Mouse (Mus musculus): ENCODE results near the gene Klra8. TPM values are rescaled to one million over a fixed set of nuclear protein-coding genes. Genes with fewer than 3 reads are reported as not detected.
"Not testable (repeated sequence)": the region's sequence is repeated elsewhere in the genome, so short reads cannot be mapped to it uniquely, and the experiment has no call there.

Gene Klra8
- total RNA-seq (2015), result 6.4 and 7.7 TPM in 2 replicates
- 1.1 and 8.5 TPM in 2 replicates for total RNA-seq (2017)

GRCm38 (mm10) chr6:130129798-130130197 is at the start of gene Klra8:
TSS of gene Klra8 (minus strand) at chr6:130129898.
- not testable (repeated sequence) for ATAC-seq (ENCODE audit: poor library complexity, severe bottlenecking)

DNA sequence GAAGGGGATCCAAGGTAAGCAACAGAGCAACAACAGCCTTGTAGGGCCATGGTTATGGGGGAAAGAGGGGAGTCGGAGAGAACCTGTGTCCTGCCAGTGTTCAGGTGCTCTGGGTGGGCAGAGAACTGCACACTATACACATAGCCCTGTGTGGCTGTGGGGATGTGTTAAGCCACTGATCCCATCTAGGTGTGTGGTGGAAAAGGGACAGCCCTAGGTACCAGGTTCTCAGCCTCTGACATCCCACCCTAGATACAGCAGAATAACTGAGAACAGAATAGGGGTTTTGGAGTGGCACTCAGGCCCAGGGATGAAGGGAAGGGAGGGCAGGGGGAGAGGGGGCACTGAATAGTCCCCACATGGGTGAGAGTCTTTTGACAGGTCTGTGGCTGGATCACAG is 19.2 kb downstream of the Klra8 start:
- ATAC-seq (ENCODE audit: poor library complexity, severe bottlenecking), result no peak

DNA sequence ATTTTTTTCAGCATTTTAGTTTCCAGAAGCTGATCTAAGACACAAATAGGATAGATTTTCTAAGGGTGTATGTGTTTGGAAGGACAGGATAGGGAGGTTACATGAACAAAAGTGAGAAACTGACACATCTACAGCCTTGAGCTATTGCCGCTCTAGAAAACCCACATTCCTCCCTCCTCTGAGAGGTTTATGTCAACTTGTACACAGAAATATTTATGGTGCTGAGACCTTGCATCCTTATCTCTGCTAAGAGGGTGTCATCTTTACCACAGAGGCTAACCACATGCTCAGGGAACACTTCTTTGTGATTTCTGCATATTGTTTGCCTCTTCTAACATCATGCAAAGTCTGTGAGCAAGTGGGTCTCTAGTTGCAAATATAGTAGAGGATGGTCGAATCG is 27.0 kb downstream of the Klra8 start:
- not testable (repeated sequence) for ATAC-seq (ENCODE audit: poor library complexity, severe bottlenecking)

- peak; percentile 70 for ATAC-seq (ENCODE audit: poor library complexity, severe bottlenecking)
Observed at GRCm38 (mm10) chr6:130092336-130092948, 37.3 kb downstream of the Klra8 start.

DNA sequence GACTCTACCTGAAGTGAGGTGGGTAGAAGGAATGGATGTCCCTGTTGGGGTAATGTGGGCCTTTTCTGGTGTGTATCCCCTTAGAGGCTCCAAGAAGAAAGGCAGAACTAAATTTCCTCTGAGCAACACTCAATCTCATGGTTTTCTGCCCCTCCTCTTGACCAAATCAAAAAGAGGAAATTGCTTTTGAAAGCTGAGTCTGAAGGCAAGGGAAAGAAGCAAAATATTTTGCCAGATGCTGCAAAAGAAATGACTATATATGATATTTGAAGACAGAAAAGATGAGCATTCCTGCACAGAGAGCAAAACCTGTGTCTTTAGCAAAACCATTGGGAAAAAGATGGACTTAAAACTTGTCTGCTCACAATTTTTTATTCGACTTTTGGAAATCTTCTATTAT is 62.5 kb downstream of the Klra8 start, which contains the start of gene Klra4:
TSS of gene Klra4 (minus strand) at position 101 of the 400 bp plus-strand sequence.
- not testable (repeated sequence) for ATAC-seq (ENCODE audit: poor library complexity, severe bottlenecking)

Other genes with a start within 250 kb of the Klra8 start
- gene Klra5, start 212.2 kb downstream of the Klra8 start, total RNA-seq (2015), result 1.0 TPM in 1 of 2 replicates, not detected in the other
- gene Klra5, start 212.2 kb downstream of the Klra8 start, total RNA-seq (2017), result not detected in 2 replicates
- 1.3 TPM in 2 replicates for gene Klra6, start 102.9 kb downstream of the Klra8 start, total RNA-seq (2015)
- 1.9 and 2.6 TPM in 2 replicates for gene Klra6, start 102.9 kb downstream of the Klra8 start, total RNA-seq (2017)
- 0.69 and 5.3 TPM in 2 replicates for gene Klra4, start 62.6 kb downstream of the Klra8 start, total RNA-seq (2015)
- gene Klra4, start 62.6 kb downstream of the Klra8 start, total RNA-seq (2017), result 0.22 and 2.3 TPM in 2 replicates
- 2.2 and 6.7 TPM in 2 replicates for gene Klra9, start 63.2 kb upstream of the Klra8 start, total RNA-seq (2015)
- 0.84 and 2.9 TPM in 2 replicates for gene Klra9, start 63.2 kb upstream of the Klra8 start, total RNA-seq (2017)
- gene Klra7, start 103.4 kb upstream of the Klra8 start, total RNA-seq (2015), result 1.6 and 9.0 TPM in 2 replicates
- 2.4 and 4.8 TPM in 2 replicates for gene Klra7, start 103.4 kb upstream of the Klra8 start, total RNA-seq (2017)
- 2.5 TPM in 1 of 2 replicates, not detected in the other for gene Klra10, start 152.0 kb upstream of the Klra8 start, total RNA-seq (2015)
- 3.8 TPM in 1 of 2 replicates, not detected in the other for gene Klra10, start 152.0 kb upstream of the Klra8 start, total RNA-seq (2017)
- gene Klra3, start 207.7 kb upstream of the Klra8 start, total RNA-seq (2015), result 1.3 and 2.4 TPM in 2 replicates
- 0.37 and 0.51 TPM in 2 replicates for gene Klra3, start 207.7 kb upstream of the Klra8 start, total RNA-seq (2017)

Data from megakaryocyte, adult 5-6 weeks (primary cell).